Mouse (Mus musculus): ENCODE measurements around the gene Rhox3g.
"Not testable (repeated sequence)": the region's sequence is repeated elsewhere in the genome, so short reads cannot be mapped to it uniquely, and the experiment has no call there.

Rhox3g gene

DNA sequence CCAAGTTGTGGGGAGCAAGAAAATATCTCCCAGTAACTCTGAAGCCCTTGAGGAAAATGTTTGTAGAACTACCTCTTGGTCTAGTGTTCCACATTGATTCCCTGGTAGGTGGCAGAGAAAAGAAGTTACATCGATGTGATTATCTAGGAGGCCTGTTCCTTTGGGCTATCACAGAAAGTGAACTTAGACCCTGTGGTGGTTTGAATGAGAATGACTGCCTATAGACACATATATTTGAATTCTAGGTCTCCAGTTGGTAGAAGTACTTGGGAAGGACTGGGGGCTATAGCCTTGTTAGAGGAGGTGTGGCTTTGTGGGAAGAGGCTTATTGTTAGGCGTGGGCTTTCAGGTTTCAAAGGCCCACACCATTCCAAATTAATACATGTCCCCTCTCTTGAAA lies at the start of gene Rhox3g:
Gene Rhox3g, minus strand, starts transcription at position 101 of the 400 bp plus-strand sequence.
- not testable (repeated sequence) for DNase-seq (ENCODE audit: low read depth, low spot score)

DNA sequence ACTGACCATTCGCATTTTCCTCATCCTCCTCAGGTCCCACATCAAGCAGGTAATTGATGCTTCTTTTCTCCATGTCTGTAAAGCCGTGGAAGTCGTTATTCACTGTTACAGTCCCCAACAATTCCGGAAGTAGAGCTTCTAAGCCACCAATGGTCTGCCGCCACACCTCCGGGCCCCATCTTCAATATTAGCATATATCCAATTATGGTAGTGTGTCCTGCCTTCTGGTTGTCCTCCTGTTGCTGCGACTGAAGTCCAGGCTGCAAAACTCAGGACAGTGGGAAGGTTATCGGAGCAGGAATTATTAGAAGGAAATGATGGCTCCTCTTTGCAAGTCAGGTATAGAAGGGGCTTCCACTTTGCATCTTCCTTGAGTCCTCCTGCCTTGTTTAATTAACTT lies 44.8 kb upstream of the Rhox3g start, which contains the start of gene Rhox2h:
Gene Rhox2h, minus strand, starts transcription at position 101 of the 400 bp plus-strand sequence.
- DNase-seq (ENCODE audit: low read depth, low spot score) = not testable (repeated sequence)

DNA sequence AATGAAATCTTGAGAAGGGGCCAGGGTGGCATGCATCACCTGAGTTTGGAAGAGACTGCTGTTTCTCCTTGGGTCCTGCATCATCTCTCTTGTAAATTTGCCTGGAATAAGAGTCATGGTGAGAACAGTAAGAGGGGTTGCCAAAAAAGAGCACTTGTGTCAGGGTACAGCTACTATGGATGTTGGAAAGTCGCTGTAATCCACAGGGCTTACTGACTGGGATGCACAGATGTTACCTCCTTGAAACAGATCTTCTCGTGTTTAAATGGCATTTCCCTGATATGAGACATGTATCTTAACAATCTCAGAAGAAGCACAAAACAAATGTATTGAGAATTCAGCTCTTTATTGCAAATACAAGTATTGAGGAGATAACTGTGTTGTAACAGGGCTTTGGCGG lies 40.3 kb upstream of the Rhox3g start, which contains the start of gene Rhox3h:
Gene Rhox3h, minus strand, starts transcription at position 101 of the 400 bp plus-strand sequence.
- not testable (repeated sequence) for DNase-seq (ENCODE audit: low read depth, low spot score)

DNA sequence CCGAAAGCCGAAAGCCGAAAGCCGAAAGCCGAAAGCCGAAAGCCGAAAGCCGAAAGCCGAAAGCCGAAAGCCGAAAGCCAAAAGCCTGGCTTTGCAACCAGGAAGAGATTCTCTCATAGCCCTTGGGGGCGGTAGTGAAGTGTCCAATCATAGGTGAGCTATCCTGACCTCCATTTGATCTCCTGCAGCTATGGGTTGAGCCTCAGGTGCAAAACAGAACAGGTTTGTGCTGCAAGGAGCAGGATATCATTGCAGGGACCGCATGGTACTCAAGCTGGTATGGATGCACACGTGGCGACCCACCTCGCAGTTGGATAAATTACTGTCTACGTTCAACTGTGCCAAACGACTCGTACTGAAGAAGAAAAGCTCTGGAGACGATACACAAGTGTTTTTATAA lies 22.8 kb upstream of the Rhox3g start, which contains the start of gene Rhox4g:
Gene Rhox4g, minus strand, starts transcription at position 101 of the 400 bp plus-strand sequence.
- DNase-seq (ENCODE audit: low read depth, low spot score) = not testable (repeated sequence)

DNA sequence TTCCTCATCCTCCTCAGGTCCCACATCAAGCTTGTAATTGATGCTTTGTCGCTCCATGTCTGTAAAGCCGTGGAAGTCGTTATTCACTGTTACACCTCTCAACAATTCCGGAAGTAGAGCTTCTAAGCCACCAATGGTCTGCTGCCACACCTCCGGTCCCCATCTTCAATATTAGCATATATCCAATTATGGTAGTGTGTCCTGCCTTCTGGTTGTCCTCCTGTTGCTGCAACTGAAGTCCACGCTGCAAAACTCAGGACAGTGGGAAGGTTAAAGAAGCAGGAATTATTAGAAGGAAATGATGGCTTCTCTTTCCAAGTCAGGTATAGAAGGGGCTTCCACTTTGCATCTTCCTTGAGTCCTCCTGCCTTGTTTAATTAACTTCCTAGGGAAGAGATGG lies 15.0 kb upstream of the Rhox3g start, which contains the start of gene Rhox2g:
Gene Rhox2g, minus strand, starts transcription at position 101 of the 400 bp plus-strand sequence.
- DNase-seq (ENCODE audit: low read depth, low spot score) = not testable (repeated sequence)

DNA sequence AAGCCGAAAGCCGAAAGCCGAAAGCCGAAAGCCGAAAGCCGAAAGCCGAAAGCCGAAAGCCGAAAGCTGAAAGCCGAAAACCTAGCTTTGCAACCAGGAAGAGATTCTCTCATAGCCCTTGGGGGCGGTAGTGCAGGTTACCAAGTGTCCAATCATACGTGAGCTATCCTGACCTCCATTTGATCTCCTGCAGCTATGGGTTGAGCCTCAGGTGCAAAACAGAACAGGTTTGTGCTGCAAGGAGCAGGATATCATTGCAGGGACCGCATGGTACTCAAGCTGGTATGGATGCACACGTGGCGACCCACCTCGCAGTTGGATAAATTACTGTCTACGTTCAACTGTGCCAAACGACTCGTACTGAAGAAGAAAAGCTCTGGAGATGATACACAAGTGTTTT lies 20.8 kb downstream of the Rhox3g start, which contains the start of gene Rhox4f:
Gene Rhox4f, minus strand, starts transcription at position 101 of the 400 bp plus-strand sequence.
- not testable (repeated sequence) for DNase-seq (ENCODE audit: low read depth, low spot score)

DNA sequence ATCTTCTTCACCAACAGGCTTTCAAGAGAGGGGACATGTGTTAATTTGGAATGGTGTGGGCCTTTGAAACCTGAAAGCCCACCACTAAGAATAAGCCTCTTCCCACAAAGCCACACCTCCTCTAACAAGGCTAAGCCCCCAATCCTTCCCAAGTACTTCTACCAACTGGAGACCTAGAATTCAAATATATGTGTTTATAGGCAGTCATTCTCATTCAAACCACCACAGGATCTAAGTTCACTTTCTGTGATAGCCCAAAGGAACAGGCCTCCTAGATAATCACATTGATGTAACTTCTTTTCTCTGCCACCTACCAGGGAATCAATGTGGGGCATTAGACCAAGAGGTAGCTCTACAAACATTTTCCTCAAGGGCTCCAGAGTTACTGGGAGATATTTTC lies 47.7 kb downstream of the Rhox3g start, which contains the start of gene Rhox3f:
Gene Rhox3f, plus strand, starts transcription at position 301 of the 400 bp plus-strand sequence.
- DNase-seq (ENCODE audit: low read depth, low spot score) = not testable (repeated sequence)
